Mouse (Mus musculus) urinary bladder, adult 2 months (tissue): ENCODE measurements around the gene Tanc1. TPM values are rescaled to one million over a fixed set of nuclear protein-coding genes. Genes with fewer than 3 reads are reported as not detected.
A peak's percentile ranks its signal among the peaks of the same experiment; 100 is the strongest.

Experiments used
- DNase-seq: peaks from one replicate; pipeline ENCODE4 v3.0.0; 2022; ENCODE audit warnings: low spot score
- polyA plus RNA-seq: library from polyadenylated mRNA; depleted of rRNA; stranded (reverse); fragments of >200 nt; gene quantifications from 2 replicates; pipeline ENCODE4 v1.2.3, GENCODE M21; 2012

Tanc1 gene
- polyA plus RNA-seq, 1 experiment: 25.0 TPM

DNA sequence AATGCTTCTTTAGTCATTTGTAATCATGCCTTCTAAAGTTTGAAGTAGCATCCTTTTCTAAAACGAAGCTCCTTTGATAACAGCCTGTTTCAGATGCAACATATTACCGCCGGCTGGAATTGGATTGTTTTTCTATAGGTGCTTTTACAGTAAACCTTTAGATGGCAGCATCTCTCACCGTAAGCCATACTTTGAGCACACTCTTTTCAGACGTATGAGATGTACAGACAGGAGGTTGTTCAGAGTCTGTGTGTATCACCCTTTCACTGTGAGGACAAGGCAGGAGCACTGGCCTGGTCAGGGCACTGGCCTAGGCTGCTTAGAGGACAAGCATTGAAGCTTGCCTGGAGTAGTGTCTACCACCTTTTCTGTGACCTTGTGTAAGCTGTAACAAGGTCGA, 145.2 kb downstream of the Tanc1 start:
- no peak for DNase-seq

- no peak for DNase-seq
These were observed 146.5 kb downstream of the Tanc1 start for GRCm38 (mm10) chr2:59758139-59758918.

GRCm38 (mm10) chr2:59760731-59761130, 148.9 kb downstream of the Tanc1 start:
- DNase-seq: no peak

GRCm38 (mm10) chr2:59761183-59761582, 149.3 kb downstream of the Tanc1 start:
- no peak for DNase-seq

GRCm38 (mm10) chr2:59762277-59762676, 150.4 kb downstream of the Tanc1 start:
- no peak for DNase-seq

- DNase-seq: no peak
These were observed 153.8 kb downstream of the Tanc1 start for GRCm38 (mm10) chr2:59765671-59766070.

GRCm38 (mm10) chr2:59767893-59768292, 156.1 kb downstream of the Tanc1 start:
- no peak for DNase-seq

- no peak for DNase-seq
These were observed 157.0 kb downstream of the Tanc1 start for GRCm38 (mm10) chr2:59768661-59769384.

- DNase-seq: no peak
These were observed 157.5 kb downstream of the Tanc1 start for GRCm38 (mm10) chr2:59769385-59769735.

DNA sequence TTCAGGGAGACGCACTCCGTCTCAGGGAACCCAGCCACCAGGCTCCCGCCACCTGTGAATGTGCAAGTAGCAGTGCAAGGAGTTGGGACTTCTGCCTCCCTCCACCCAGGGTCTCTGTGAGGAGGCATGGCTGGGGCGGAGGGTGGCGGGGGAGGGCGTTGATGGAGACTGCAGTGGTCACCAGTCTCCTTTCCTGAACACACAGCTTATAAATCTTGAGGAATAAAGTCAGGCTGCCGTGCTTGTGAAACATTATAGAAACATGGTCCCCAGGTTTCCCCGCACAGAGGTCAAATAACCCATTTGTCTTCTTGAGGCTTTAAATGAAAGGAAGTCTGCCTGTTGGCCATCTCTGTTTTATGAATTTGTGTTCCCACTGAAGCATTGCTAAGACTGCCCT, 159.9 kb downstream of the Tanc1 start:
- DNase-seq: no peak

DNA sequence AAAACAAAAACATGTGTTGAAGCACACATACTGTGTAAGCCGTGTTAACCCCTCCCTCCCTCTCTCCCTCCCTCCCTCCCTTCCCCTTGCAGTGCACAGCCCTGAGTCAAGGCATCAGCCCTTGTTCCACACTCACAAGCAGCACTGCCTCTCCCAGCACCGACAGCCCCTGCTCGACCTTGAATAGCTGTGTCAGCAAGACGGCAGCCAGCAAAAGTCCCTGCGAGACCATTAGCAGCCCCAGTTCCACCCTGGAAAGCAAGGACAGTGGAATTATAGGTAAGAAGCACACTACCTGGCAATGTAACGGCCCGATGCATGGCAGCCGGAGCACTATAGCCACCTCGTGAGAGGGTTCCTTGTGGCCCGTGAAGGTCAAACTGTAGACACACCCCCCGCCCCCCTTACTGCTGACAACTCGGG, 160.4 kb downstream of the Tanc1 start:
- no peak for DNase-seq

DNA sequence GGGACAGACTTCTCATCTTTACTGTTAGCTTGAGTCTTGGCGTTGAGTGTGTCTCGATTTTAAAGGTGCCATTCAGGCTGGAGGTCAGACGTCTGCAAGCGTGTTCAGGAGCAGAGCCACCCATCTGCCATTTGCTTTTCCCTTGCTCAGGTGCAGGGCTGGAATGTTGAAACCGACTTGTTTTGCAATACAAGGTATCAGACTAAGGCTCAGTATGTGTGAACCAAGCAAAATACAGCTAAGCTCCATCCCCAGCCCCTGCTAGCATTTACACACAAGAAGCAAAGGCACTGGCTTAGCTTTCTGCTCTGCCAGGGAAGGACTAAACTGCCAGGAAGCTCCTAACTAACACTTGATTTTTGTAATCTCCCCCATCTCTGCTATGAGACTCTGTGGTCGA, 162.5 kb downstream of the Tanc1 start:
- no peak for DNase-seq

DNA sequence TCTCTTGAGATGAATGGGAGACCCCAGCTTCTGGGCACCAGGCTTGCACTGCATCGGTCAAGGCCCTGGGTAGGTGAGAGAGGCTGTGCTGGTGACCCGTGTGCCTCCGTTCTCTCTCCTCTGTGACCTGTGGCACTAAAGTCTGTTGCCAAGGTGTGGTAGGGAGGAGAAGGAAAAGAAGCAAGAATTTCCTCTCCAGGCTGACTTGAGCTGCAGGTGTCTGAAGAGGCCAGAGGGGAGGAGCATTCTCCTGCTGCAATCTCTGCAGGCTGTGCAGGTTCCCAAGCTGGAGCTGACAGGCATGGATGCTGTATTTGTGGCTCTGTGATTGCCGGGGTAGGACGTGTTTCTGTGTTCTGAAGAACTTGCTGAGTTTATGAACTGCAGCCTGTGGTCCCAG, 163.3 kb downstream of the Tanc1 start:
- DNase-seq: no peak

GRCm38 (mm10) chr2:59775820-59776219, 164.0 kb downstream of the Tanc1 start:
- no peak for DNase-seq

GRCm38 (mm10) chr2:59779355-59779754, 167.5 kb downstream of the Tanc1 start:
- peak; percentile 64 for DNase-seq

GRCm38 (mm10) chr2:59780240-59780639, 168.4 kb downstream of the Tanc1 start:
- no peak for DNase-seq

DNA sequence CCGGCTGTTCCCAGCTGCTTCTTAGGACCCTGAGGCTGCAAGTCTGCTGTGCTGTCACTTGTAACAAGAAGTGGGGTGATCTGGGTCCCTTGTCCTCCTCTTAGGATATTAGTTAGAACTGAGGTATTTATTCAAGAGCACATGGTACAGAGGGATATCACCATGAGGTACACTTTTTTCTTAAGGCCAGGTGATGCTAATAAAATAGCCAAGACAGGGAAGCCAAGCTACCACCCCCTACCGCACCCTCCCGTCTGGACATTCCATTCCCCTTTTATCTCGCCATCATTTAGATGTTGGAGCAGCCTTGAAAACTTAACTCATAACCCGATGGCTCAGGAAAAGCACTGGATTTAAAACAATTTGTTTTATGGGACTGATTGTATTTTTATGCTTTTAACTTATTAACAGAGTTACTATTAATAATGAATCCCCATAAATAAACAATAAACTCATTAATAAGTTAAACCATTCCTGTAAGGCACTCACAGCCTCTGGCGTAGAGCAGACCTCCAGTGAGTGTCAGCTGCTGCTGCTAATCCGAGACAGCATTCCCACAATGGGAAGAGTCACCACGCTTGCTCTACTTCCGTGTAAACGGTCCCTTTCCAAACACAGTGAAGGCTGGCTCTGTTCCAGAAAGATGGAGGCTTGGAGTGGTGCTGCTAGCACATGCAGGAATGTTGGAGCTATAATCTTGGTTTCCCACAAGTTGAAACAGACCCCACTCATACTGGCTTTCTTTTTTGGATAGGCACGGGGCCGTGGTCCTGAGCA, 171.4 kb downstream of the Tanc1 start:
- DNase-seq: no peak

- DNase-seq: no peak
These were observed 172.2 kb downstream of the Tanc1 start for GRCm38 (mm10) chr2:59783832-59784627.

GRCm38 (mm10) chr2:59784628-59784883, 172.7 kb downstream of the Tanc1 start:
- no peak for DNase-seq

DNA sequence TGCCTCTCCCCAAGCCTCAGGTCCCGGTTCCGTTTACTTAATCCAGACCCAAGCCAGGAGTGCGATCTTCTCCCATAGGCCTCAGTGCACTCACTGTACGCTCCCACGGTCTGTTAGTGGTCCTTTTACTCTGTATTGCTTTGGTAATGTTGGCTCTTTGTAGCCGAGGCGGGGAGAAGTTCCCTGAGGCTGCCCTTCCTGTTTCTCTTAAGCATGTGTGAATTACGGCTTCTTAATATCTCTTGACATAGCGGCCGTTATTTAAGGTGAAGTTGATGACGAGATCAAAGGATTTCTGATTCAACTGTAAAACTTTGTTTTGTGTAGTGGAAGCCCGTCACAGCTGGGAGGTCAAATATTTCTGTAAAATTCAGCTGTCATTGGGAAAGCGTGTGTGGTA, 173.8 kb downstream of the Tanc1 start:
- DNase-seq: no peak

DNA sequence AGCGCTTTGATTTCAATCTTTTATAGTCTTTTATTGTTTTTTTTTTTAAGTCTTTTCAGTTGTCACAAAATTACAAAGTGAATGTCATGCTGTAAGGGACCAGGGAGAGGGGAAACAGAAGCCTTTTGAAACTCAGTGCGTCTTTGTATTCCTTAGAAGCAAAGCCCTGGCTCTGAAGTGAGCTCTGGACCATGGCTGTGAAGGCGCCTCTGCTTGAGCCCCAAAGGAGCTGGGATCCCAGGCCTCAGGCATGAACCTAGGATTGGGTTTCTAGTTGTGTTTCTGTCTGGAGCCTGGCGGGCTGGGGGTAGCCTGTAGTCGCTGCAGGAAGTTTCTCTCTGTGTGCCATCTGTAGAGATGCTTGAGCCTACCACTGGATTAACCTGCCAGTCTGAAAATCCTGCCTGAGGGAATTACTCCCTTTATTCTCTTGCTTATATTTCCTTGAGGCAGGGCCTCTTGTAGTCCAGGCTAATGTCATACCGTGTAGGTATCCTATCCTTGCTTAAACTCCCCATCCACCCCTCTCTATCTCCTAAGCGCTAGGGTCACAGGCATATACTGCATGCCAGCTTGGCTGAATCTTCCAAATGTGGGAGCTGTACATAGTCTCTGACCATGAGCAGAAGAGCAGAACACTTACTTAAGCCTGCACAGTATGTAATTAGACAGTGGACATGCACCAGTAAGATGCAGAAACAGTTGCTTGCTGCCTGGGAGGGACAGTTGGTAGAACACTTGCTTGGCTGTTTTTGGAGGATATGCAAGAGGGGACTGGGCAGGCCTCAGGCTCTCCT, 177.1 kb downstream of the Tanc1 start:
- no peak for DNase-seq
